Mouse (Mus musculus) lung, postnatal 0 days (tissue): ENCODE data around the gene Pdgfa.
A peak's percentile ranks its signal among the peaks of the same experiment; 100 is the strongest.

Experiments
- CTCF ChIP-seq: IDR thresholded peaks from 2 replicates; pipeline ENCODE4 v1.5.1; 2016; ENCODE audit warnings: antibody characterized with exemption, mild to moderate bottlenecking
- EP300 ChIP-seq: IDR thresholded peaks from 2 replicates; pipeline ENCODE4 v1.6.1; 2016; ENCODE audit warnings: antibody characterized with exemption, mild to moderate bottlenecking, control low read depth

GRCm38 (mm10) chr5:139017371-139018124, 20.4 kb upstream of the Pdgfa start:
- no peak for TF ChIP-seq EP300
- peak; percentile 21; the same call in 1 of the 2 replicates for TF ChIP-seq CTCF
